ENCODE assay signal across 20 mouse cellular contexts in genomic region chr10:65058086-65058485, GRCm38 (mm10).
DNase-seq lines count a peak whose midpoint lies in the region; ATAC-seq and TF ChIP-seq lines count a peak whose summit lies in the region.
"Had no signal": no experiment of that assay in that cellular context is flagged by ENCODE, and none has a peak within 500 bp of the region (broad histone marks: within the 10 kb centered on the region; RNA-seq: fewer than 3 reads in every experiment).

No protein-coding gene starts in this region.

- H3K27ac ChIP-seq in kidney, adult 2 months (ENCODE audit: insufficient read depth, low read depth, low read length) = no peak overlapping the region
- no peak overlapping the region for H3K27ac ChIP-seq in kidney, embryonic 14.5 days (ENCODE audit: low read depth, low read length)
- no peak overlapping the region for H3K27ac ChIP-seq in midbrain, postnatal 0 days (ENCODE audit: low read depth, low read length)
- no peak overlapping the region for H3K27ac ChIP-seq in midbrain, embryonic 11.5 days (ENCODE audit: low read depth, low read length)
- no peak overlapping the region for H3K27ac ChIP-seq in liver, embryonic 11.5 days (ENCODE audit: low read depth, low read length)
- H3K27ac ChIP-seq: forebrain, embryonic 10.5 days; hindbrain, embryonic 14.5 days; neural tube, embryonic 12.5 days; stomach, postnatal 0 days had no signal

- no peak for ATAC-seq in kidney, embryonic 14.5 days (ENCODE audit: low FRiP score, low TSS enrichment)
- no peak for ATAC-seq in midbrain, postnatal 0 days (ENCODE audit: low FRiP score)
- no peak for ATAC-seq in midbrain, embryonic 11.5 days (ENCODE audit: low FRiP score)
- peak; percentile 49; the same call in 1 of the 2 replicates for ATAC-seq in liver, embryonic 11.5 days (replicated peaks; ENCODE audit: low FRiP score)

- H3K4me3 ChIP-seq in kidney, adult 2 months (ENCODE audit: insufficient read depth, low read depth, low read length) = no peak overlapping the region
- no peak overlapping the region for H3K4me3 ChIP-seq in kidney, embryonic 14.5 days (ENCODE audit: low read length)
- H3K4me3 ChIP-seq in midbrain, postnatal 0 days (ENCODE audit: low read depth, low read length) = no peak overlapping the region
- no peak overlapping the region for H3K4me3 ChIP-seq in midbrain, embryonic 11.5 days (ENCODE audit: low read depth, low read length)
- H3K4me3 ChIP-seq in liver, embryonic 11.5 days (ENCODE audit: low read depth, low read length) = no peak overlapping the region
- H3K4me3 ChIP-seq: forebrain, embryonic 10.5 days; neural tube, embryonic 12.5 days had no signal

- H3K4me1 ChIP-seq in kidney, adult 2 months (ENCODE audit: control insufficient read depth, insufficient read depth, low read length) = no peaks in the 10 kb centered on the region
- H3K4me1 ChIP-seq in kidney, embryonic 14.5 days (ENCODE audit: control insufficient read depth, insufficient read depth, low read length) = no peaks in the 10 kb centered on the region
- no peaks in the 10 kb centered on the region for H3K4me1 ChIP-seq in midbrain, postnatal 0 days (ENCODE audit: insufficient read depth, low read length)
- no peaks in the 10 kb centered on the region for H3K4me1 ChIP-seq in midbrain, embryonic 11.5 days (ENCODE audit: control insufficient read depth, insufficient read depth, low read length)
- no peaks in the 10 kb centered on the region for H3K4me1 ChIP-seq in liver, embryonic 11.5 days (replicated peaks; ENCODE audit: control insufficient read depth, insufficient read depth, low read length)
- H3K4me1 ChIP-seq: forebrain, embryonic 10.5 days; neural tube, embryonic 12.5 days had no signal

- no peak overlapping the region for H3K4me2 ChIP-seq in kidney, embryonic 14.5 days (replicated peaks; ENCODE audit: low read depth, low read length)
- no peak overlapping the region for H3K4me2 ChIP-seq in midbrain, postnatal 0 days (ENCODE audit: low read depth, low read length, poor library complexity, severe bottlenecking)
- no peak overlapping the region for H3K4me2 ChIP-seq in midbrain, embryonic 11.5 days
- H3K4me2 ChIP-seq in liver, embryonic 11.5 days = no peak overlapping the region
- H3K4me2 ChIP-seq: hindbrain, embryonic 14.5 days; neural tube, embryonic 12.5 days had no signal

- no peak overlapping the region for H3K9ac ChIP-seq in kidney, embryonic 14.5 days (ENCODE audit: low read depth, low read length)
- no peak overlapping the region for H3K9ac ChIP-seq in midbrain, postnatal 0 days (replicated peaks; ENCODE audit: low read length, poor library complexity, severe bottlenecking)
- H3K9ac ChIP-seq in midbrain, embryonic 11.5 days (ENCODE audit: low read length) = no peak overlapping the region
- no peak overlapping the region for H3K9ac ChIP-seq in liver, embryonic 11.5 days (ENCODE audit: low read depth, low read length)
- H3K9ac ChIP-seq: hindbrain, embryonic 14.5 days; neural tube, embryonic 12.5 days had no signal

- no peak for TF ChIP-seq POLR2A in kidney, adult 2 months (IDR thresholded peaks at IDR 0.05; ENCODE audit: low read depth, low read length)

- H3K27me3 ChIP-seq in kidney, adult 2 months (replicated peaks; ENCODE audit: control insufficient read depth, insufficient read depth, low read length) = no peaks in the 10 kb centered on the region
- no peaks in the 10 kb centered on the region for H3K27me3 ChIP-seq in kidney, embryonic 14.5 days (ENCODE audit: control insufficient read depth, insufficient read depth, low read length)
- H3K27me3 ChIP-seq in midbrain, postnatal 0 days (ENCODE audit: insufficient read depth, low read length) = no peaks in the 10 kb centered on the region
- H3K27me3 ChIP-seq in midbrain, embryonic 11.5 days (ENCODE audit: control insufficient read depth, insufficient read depth, low read length) = no peaks in the 10 kb centered on the region
- no peaks in the 10 kb centered on the region for H3K27me3 ChIP-seq in liver, embryonic 11.5 days (replicated peaks; ENCODE audit: control insufficient read depth, insufficient read depth, low read length)
- H3K27me3 ChIP-seq: neural tube, embryonic 12.5 days had no signal

- H3K9me3 ChIP-seq in kidney, embryonic 14.5 days (ENCODE audit: control insufficient read depth, low read length) = no peaks in the 10 kb centered on the region
- no peaks in the 10 kb centered on the region for H3K9me3 ChIP-seq in midbrain, postnatal 0 days (ENCODE audit: low read length)
- no peaks in the 10 kb centered on the region for H3K9me3 ChIP-seq in midbrain, embryonic 11.5 days (ENCODE audit: control insufficient read depth, low read length)
- no peaks in the 10 kb centered on the region for H3K9me3 ChIP-seq in liver, embryonic 11.5 days (ENCODE audit: control insufficient read depth, low read length)
- H3K9me3 ChIP-seq: forebrain, embryonic 10.5 days; neural tube, embryonic 12.5 days had no signal

- peak; percentile 60 for DNase-seq in kidney, adult 2 months
- DNase-seq in midbrain, postnatal 0 days (ENCODE audit: low spot score) = peak; percentile 0
- DNase-seq in midbrain, embryonic 11.5 days (ENCODE audit: low spot score, missing footprints) = no peak
- no peak for DNase-seq in liver, embryonic 11.5 days (ENCODE audit: low spot score)
- no peak for DNase-seq in c-Kit-positive CD71-positive TER-119-positive erythroid progenitor cells, embryonic 14.5 days (ENCODE audit: low spot score)
- no peak for DNase-seq in thymus, adult 18-20 months
- DNase-seq: adrenal gland, postnatal 10 days; cerebellum, adult 18-20 months; cerebellum, postnatal 25 days; embryo, embryonic 11 days; gastrocnemius, postnatal 10 days; heart, adult 18-20 months; heart, postnatal 36 days; right cerebral cortex, adult 18-20 months; thymus, postnatal 25 days had no signal

- TF ChIP-seq CTCF in kidney, adult 2 months (conservative IDR thresholded peaks at IDR 0.05; ENCODE audit: insufficient read depth, insufficient read length, low read depth, low read length) = no peak
- TF ChIP-seq CTCF in midbrain, postnatal 0 days (IDR thresholded peaks at IDR 0.05) = no peak

- no peaks in the 10 kb centered on the region for H3K36me3 ChIP-seq in kidney, adult 2 months (ENCODE audit: control insufficient read depth, insufficient read depth, low read length)
- no peaks in the 10 kb centered on the region for H3K36me3 ChIP-seq in kidney, embryonic 14.5 days (ENCODE audit: control insufficient read depth, insufficient read depth, low read length)
- no peaks in the 10 kb centered on the region for H3K36me3 ChIP-seq in midbrain, postnatal 0 days (ENCODE audit: insufficient read depth, low read length)
- no peaks in the 10 kb centered on the region for H3K36me3 ChIP-seq in midbrain, embryonic 11.5 days (ENCODE audit: control insufficient read depth, insufficient read depth, low read length)
- no peaks in the 10 kb centered on the region for H3K36me3 ChIP-seq in liver, embryonic 11.5 days (ENCODE audit: control insufficient read depth, insufficient read depth, low read length)
- H3K36me3 ChIP-seq: forebrain, embryonic 10.5 days; neural tube, embryonic 12.5 days had no signal

Comparison
In these comparisons a context has a peak if more than half of its experiments do, and no peak if none do; other contexts are left out.
1. DNase-seq: peak in kidney, adult 2 months (single experiment) and midbrain, postnatal 0 days (single experiment); none in midbrain, embryonic 11.5 days (single experiment), liver, embryonic 11.5 days (single experiment), c-Kit-positive CD71-positive TER-119-positive erythroid progenitor cells, embryonic 14.5 days (single experiment) and thymus, adult 18-20 months (0 of 2).